Mouse (Mus musculus): Measurements from ENCODE around the gene Trp53rka. TPM values are rescaled to one million over a fixed set of nuclear protein-coding genes. Genes with fewer than 3 reads are reported as not detected.
"Not testable (repeated sequence)": the region's sequence is repeated elsewhere in the genome, so short reads cannot be mapped to it uniquely, and the experiment has no call there.

The Trp53rka gene
- polyA plus RNA-seq, 1 experiment: 27.5 TPM

GRCm38 (mm10) chr2:165512426-165512825 is 19.3 kb upstream of the Trp53rka start:
- Histone ChIP-seq H3K27ac (ENCODE audit: insufficient read depth, low read length) (no peak overlapping the region), H3K4me3 (replicated peaks; ENCODE audit: insufficient read depth, low read depth, low read length) (no peak overlapping the region), H3K4me1 (ENCODE audit: control insufficient read depth, insufficient read depth, low read length) (no peaks in the 10 kb centered on the region), H3K27me3 (ENCODE audit: control insufficient read depth, insufficient read depth, low read length) (no peaks in the 10 kb centered on the region)
- DNase-seq: no peak
- 35% methylated on average over 7 of the region's 7 CpGs for WGBS
- TF ChIP-seq POLR2A (IDR thresholded peaks at IDR 0.05; ENCODE audit: borderline replicate concordance, insufficient read depth, low read length): no peak

- H3K4me1 ChIP-seq (ENCODE audit: control insufficient read depth, insufficient read depth, low read length); H3K27ac ChIP-seq (ENCODE audit: insufficient read depth, low read length); DNase-seq; H3K4me3 ChIP-seq (replicated peaks; ENCODE audit: insufficient read depth, low read depth, low read length); H3K27me3 ChIP-seq (ENCODE audit: control insufficient read depth, insufficient read depth, low read length): not testable (repeated sequence)
- 87% methylated on average over 4 of the region's 4 CpGs for WGBS
Measured at GRCm38 (mm10) chr2:165511530-165511929, 18.4 kb upstream of the Trp53rka start.

GRCm38 (mm10) chr2:165510914-165511458 is 17.9 kb upstream of the Trp53rka start:
- H3K4me1 ChIP-seq (ENCODE audit: control insufficient read depth, insufficient read depth, low read length); H3K27me3 ChIP-seq (ENCODE audit: control insufficient read depth, insufficient read depth, low read length); H3K4me3 ChIP-seq (replicated peaks; ENCODE audit: insufficient read depth, low read depth, low read length); DNase-seq; H3K27ac ChIP-seq (ENCODE audit: insufficient read depth, low read length): not testable (repeated sequence)
- 78% methylated on average over 2 of the region's 2 CpGs for WGBS

- no peak for DNase-seq
- WGBS: 20% methylated on average over 5 of the region's 5 CpGs
- TF ChIP-seq CTCF (IDR thresholded peaks at IDR 0.05; ENCODE audit: borderline replicate concordance, insufficient read depth, low read depth, low read length) (no peak), POLR2A (IDR thresholded peaks at IDR 0.05; ENCODE audit: borderline replicate concordance, insufficient read depth, low read length) (no peak)
- Histone ChIP-seq H3K4me1 (ENCODE audit: control insufficient read depth, insufficient read depth, low read length) (no peaks in the 10 kb centered on the region), H3K4me3 (replicated peaks; ENCODE audit: insufficient read depth, low read depth, low read length) (no peak overlapping the region), H3K27me3 (ENCODE audit: control insufficient read depth, insufficient read depth, low read length) (no peaks in the 10 kb centered on the region), H3K27ac (ENCODE audit: insufficient read depth, low read length) (no peak overlapping the region)
Measured at GRCm38 (mm10) chr2:165510466-165510865, 17.3 kb upstream of the Trp53rka start.

GRCm38 (mm10) chr2:165509686-165510085 is 16.6 kb upstream of the Trp53rka start:
- 70% methylated on average over 9 of the region's 9 CpGs for WGBS
- Histone ChIP-seq H3K27me3 (ENCODE audit: control insufficient read depth, insufficient read depth, low read length) (no peaks in the 10 kb centered on the region), H3K4me1 (ENCODE audit: control insufficient read depth, insufficient read depth, low read length) (no peaks in the 10 kb centered on the region), H3K27ac (ENCODE audit: insufficient read depth, low read length) (no peak overlapping the region), H3K4me3 (replicated peaks; ENCODE audit: insufficient read depth, low read depth, low read length) (no peak overlapping the region)
- no peak for DNase-seq
- TF ChIP-seq POLR2A (IDR thresholded peaks at IDR 0.05; ENCODE audit: borderline replicate concordance, insufficient read depth, low read length): no peak
- TF ChIP-seq CTCF (IDR thresholded peaks at IDR 0.05; ENCODE audit: borderline replicate concordance, insufficient read depth, low read depth, low read length): no peak

GRCm38 (mm10) chr2:165503259-165504203 is 10.4 kb upstream of the Trp53rka start, which contains the start of gene Slc2a10:
Slc2a10 (plus strand) TSS chr2:165503787.
- H3K4me3 ChIP-seq (replicated peaks; ENCODE audit: insufficient read depth, low read depth, low read length): peak within 1 kb of the TSS; percentile 7
- H3K27ac ChIP-seq (ENCODE audit: insufficient read depth, low read length): no peak within 1 kb of the TSS
- no peak for DNase-seq
- WGBS: 7% methylated on average over 31 of the region's 32 CpGs
- TF ChIP-seq POLR2A (IDR thresholded peaks at IDR 0.05; ENCODE audit: borderline replicate concordance, insufficient read depth, low read length) (no peak), CTCF (IDR thresholded peaks at IDR 0.05; ENCODE audit: borderline replicate concordance, insufficient read depth, low read depth, low read length) (no peak)
- H3K27me3 ChIP-seq (ENCODE audit: control insufficient read depth, insufficient read depth, low read length): peaks cover 4% of the 10 kb centered on the region; the same call in 1 of the 2 replicates
- no peaks in the 10 kb centered on the region for H3K4me1 ChIP-seq (ENCODE audit: control insufficient read depth, insufficient read depth, low read length)

GRCm38 (mm10) chr2:165498816-165499215 is 5.7 kb upstream of the Trp53rka start:
- Histone ChIP-seq H3K4me3 (replicated peaks; ENCODE audit: insufficient read depth, low read depth, low read length) (no peak overlapping the region), H3K27ac (ENCODE audit: insufficient read depth, low read length) (no peak overlapping the region), H3K27me3 (ENCODE audit: control insufficient read depth, insufficient read depth, low read length) (no peaks in the 10 kb centered on the region), H3K4me1 (ENCODE audit: control insufficient read depth, insufficient read depth, low read length) (no peaks in the 10 kb centered on the region)
- TF ChIP-seq CTCF (IDR thresholded peaks at IDR 0.05; ENCODE audit: borderline replicate concordance, insufficient read depth, low read depth, low read length): no peak
- TF ChIP-seq POLR2A (IDR thresholded peaks at IDR 0.05; ENCODE audit: borderline replicate concordance, insufficient read depth, low read length): no peak
- no peak for DNase-seq
- WGBS: 75% methylated on average over 6 of the region's 6 CpGs

GRCm38 (mm10) chr2:165497706-165498275 is 4.7 kb upstream of the Trp53rka start:
- no peak for DNase-seq
- 70% methylated on average over 2 of the region's 2 CpGs for WGBS

More at GRCm38 (mm10) chr2:165497706-165498275, 4.7 kb upstream of the Trp53rka start:
- H3K27ac ChIP-seq (ENCODE audit: insufficient read depth, low read length): no peak overlapping the region
- H3K4me1 ChIP-seq (ENCODE audit: control insufficient read depth, insufficient read depth, low read length): 0 out of 2 replicates have a peak, but pooled peaks cover 3% of the 10 kb centered on the region
- H3K4me3 ChIP-seq (replicated peaks; ENCODE audit: insufficient read depth, low read depth, low read length): no peak overlapping the region
- TF ChIP-seq CTCF (IDR thresholded peaks at IDR 0.05; ENCODE audit: borderline replicate concordance, insufficient read depth, low read depth, low read length) (no peak), POLR2A (IDR thresholded peaks at IDR 0.05; ENCODE audit: borderline replicate concordance, insufficient read depth, low read length) (no peak)
- no peaks in the 10 kb centered on the region for H3K27me3 ChIP-seq (ENCODE audit: control insufficient read depth, insufficient read depth, low read length)
